9 mouse cellular contexts compared by ENCODE assay signal in the genomic region with DNA sequence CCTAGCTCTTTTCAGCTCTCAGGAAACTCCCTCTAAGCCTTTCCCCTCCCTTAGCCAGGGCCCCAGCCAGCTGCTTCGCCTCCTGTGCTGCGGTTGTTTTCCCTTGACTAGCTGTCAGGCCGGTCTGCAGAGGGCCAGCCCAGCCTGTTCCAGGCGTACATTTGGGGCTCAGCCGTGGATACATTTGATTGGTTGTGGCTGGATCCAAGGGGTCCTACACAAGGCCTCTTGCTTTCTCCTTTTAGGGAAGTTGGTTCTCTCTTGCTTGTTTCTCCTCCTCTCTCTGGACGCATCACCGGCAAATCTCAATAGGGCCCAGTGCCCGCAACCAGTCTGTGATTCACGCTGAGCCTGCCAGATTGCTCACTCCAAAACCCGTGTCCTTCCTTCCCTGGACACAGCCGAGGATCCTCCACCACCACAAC. TPM values are rescaled to one million over a fixed set of nuclear protein-coding genes. Genes with fewer than 3 reads are reported as not detected.
DNase-seq lines count a peak whose midpoint lies in the region; ATAC-seq and TF ChIP-seq lines count a peak whose summit lies in the region.
"Had no signal": no experiment of that assay in that cellular context is flagged by ENCODE, and none has a peak within 500 bp of the region (broad histone marks: within the 10 kb centered on the region; RNA-seq: fewer than 3 reads in every experiment).

No protein-coding gene starts in this region.

- H3K27ac ChIP-seq in gastrocnemius, adult 2 months, result peak overlapping the region; percentile 70
- peak overlapping the region; percentile 33; the same call in 1 of the 2 replicates for H3K27ac ChIP-seq in hindbrain, embryonic 14.5 days

- TF ChIP-seq POLR2A in lung, adult 2 months (IDR thresholded peaks at IDR 0.05; ENCODE audit: borderline replicate concordance, extremely low read depth, low read depth, low read length), result no peak

- 13% methylated on average over 11 of the region's 11 CpGs for WGBS in hindbrain, embryonic 14.5 days
- WGBS in lung, adult 2 months, result 42% methylated on average over 11 of the region's 11 CpGs

- intact Hi-C loops in gastrocnemius, adult 2 months (cut with DNase I), result loop anchor here (5.0 kb wide), 2 partner anchors 65 to 210 kb away; a partner anchor contains a TSS

- ATAC-seq in hindbrain, embryonic 14.5 days (ENCODE audit: low FRiP score), result peak; percentile 66; the same call in 1 of the 2 replicates
- no peak for ATAC-seq in megakaryocyte, adult 5-6 weeks (ENCODE audit: poor library complexity, severe bottlenecking)

- DNase-seq in 3134 (ENCODE audit: extremely low read depth, insufficient read length, low spot score), result peak; percentile 83
- DNase-seq in cerebellum, adult 9-11 months, result peak; percentile 55
- peak; percentile 68 for DNase-seq in gastrocnemius, adult 2 months
- DNase-seq in hindbrain, embryonic 14.5 days (ENCODE audit: low spot score), result no peak
- peak; percentile 47 for DNase-seq in lung, adult 2 months
- peak; percentile 46 for DNase-seq in ovary, postnatal 10 days (ENCODE audit: low spot score)
- DNase-seq in thymus, postnatal 10 days (ENCODE audit: low spot score in 2 of 2), result no peak

- TF ChIP-seq CTCF in gastrocnemius, adult 2 months (IDR thresholded peaks at IDR 0.05), result no peak
- TF ChIP-seq CTCF in lung, adult 2 months (IDR thresholded peaks at IDR 0.05; ENCODE audit: insufficient read depth, low read length), result no peak

- H3K4me3 ChIP-seq in gastrocnemius, adult 2 months, result no peak overlapping the region; the same call in 1 of the 2 replicates
- no peak overlapping the region for H3K4me3 ChIP-seq in hindbrain, embryonic 14.5 days (replicated peaks; ENCODE audit: low read length)
- no peak overlapping the region for H3K4me3 ChIP-seq in lung, adult 2 months (replicated peaks; ENCODE audit: extremely low read depth, low read depth, low read length)

- H3K36me3 ChIP-seq in hindbrain, embryonic 14.5 days (replicated peaks; ENCODE audit: control insufficient read depth, insufficient read depth), result no peaks in the 10 kb centered on the region
- H3K36me3 ChIP-seq: G1E had no signal

- H3K4me2 ChIP-seq in hindbrain, embryonic 14.5 days (replicated peaks), result no peak overlapping the region

- peaks cover 16% of the 10 kb centered on the region for H3K4me1 ChIP-seq in hindbrain, embryonic 14.5 days (replicated peaks; ENCODE audit: control insufficient read depth, insufficient read depth, low read length)
- H3K4me1 ChIP-seq in lung, adult 2 months (ENCODE audit: control insufficient read depth, insufficient read depth, low read length), result peaks cover 24% of the 10 kb centered on the region

- H3K9ac ChIP-seq in hindbrain, embryonic 14.5 days, result no peak overlapping the region

- no peaks in the 10 kb centered on the region for H3K27me3 ChIP-seq in hindbrain, embryonic 14.5 days (ENCODE audit: control insufficient read depth, insufficient read depth, low read length)

- H3K9me3 ChIP-seq in hindbrain, embryonic 14.5 days (ENCODE audit: control insufficient read depth, low read length), result no peaks in the 10 kb centered on the region

RNA-seq across cellular contexts. Expression of a gene that starts 40.4 kb away (rescaled TPM):
- 10 to 100 TPM; 10.9 to 17.0 TPM for total RNA-seq in gastrocnemius, adult 2 months (2021)
- 28.1 and 28.8 TPM in 2 replicates for polyA plus RNA-seq in hindbrain, embryonic 14.5 days (2014; fragmentation: Nextera tagmentation; extraction: Ambion mirVana)
- 54.7 and 80.5 TPM in 2 replicates for polyA plus RNA-seq in lung, adult 2 months (2012; rRNA removed)
- not detected in 2 replicates for total RNA-seq in megakaryocyte, adult 5-6 weeks (2015)
- not detected in 2 replicates for total RNA-seq in megakaryocyte, adult 5-6 weeks (2017)
- polyA plus RNA-seq: G1E had no signal

Comparison
In these comparisons a context has a peak if more than half of its experiments do, and no peak if none do; other contexts are left out.
1. DNase-seq: peak in 3134 (single experiment), cerebellum, adult 9-11 months (single experiment), gastrocnemius, adult 2 months (single experiment), lung, adult 2 months (single experiment) and ovary, postnatal 10 days (single experiment); none in hindbrain, embryonic 14.5 days (single experiment) and thymus, postnatal 10 days (0 of 2).
2. RNA of a gene that starts 40.4 kb away (total RNA-seq): 10.9 to 17.0 TPM in gastrocnemius, adult 2 months; not detected in megakaryocyte, adult 5-6 weeks; every median in the first group is over 10 times any median in the second.